Mouse (Mus musculus): ENCODE results near the gene Mrps10. TPM values are rescaled to one million over a fixed set of nuclear protein-coding genes. Genes with fewer than 3 reads are reported as not detected.

The Mrps10 gene
- polyA plus RNA-seq, 1 experiment from 2014 or later = 77.6 TPM

GRCm38 (mm10) chr17:47371451-47371850, 2.8 kb downstream of the Mrps10 start:
- no peak overlapping the region for H3K27ac ChIP-seq (ENCODE audit: low read depth, low read length)
- peak; percentile 55; the same call in 1 of the 2 replicates for ATAC-seq (ENCODE audit: low read depth)

GRCm38 (mm10) chr17:47373991-47374390, 5.3 kb downstream of the Mrps10 start:
- 91% methylated on average over 6 of the region's 6 CpGs for WGBS
- no peak overlapping the region for H3K9ac ChIP-seq (replicated peaks; ENCODE audit: low read depth, low read length)
- no peak for ATAC-seq (ENCODE audit: low read depth)
- no peak overlapping the region for H3K4me2 ChIP-seq (ENCODE audit: low read depth, low read length)
- H3K27ac ChIP-seq (ENCODE audit: low read depth, low read length) = no peak overlapping the region
- no peaks in the 10 kb centered on the region for H3K9me3 ChIP-seq (ENCODE audit: control insufficient read depth, low read length)
- H3K27me3 ChIP-seq (ENCODE audit: control insufficient read depth, insufficient read depth, low read length) = no peaks in the 10 kb centered on the region
- H3K4me1 ChIP-seq (ENCODE audit: control insufficient read depth, insufficient read depth, low read length) = 0 out of 2 replicates have a peak, but pooled peaks cover 3% of the 10 kb centered on the region
- peaks cover 56% of the 10 kb centered on the region for H3K36me3 ChIP-seq (ENCODE audit: control insufficient read depth, insufficient read depth, low read length)
- no peak overlapping the region for H3K4me3 ChIP-seq (ENCODE audit: low read depth, low read length)

More at GRCm38 (mm10) chr17:47371451-47371850, 2.8 kb downstream of the Mrps10 start:
- Histone ChIP-seq H3K4me2 (ENCODE audit: low read depth, low read length) (no peak overlapping the region), H3K9ac (replicated peaks; ENCODE audit: low read depth, low read length) (no peak overlapping the region), H3K9me3 (ENCODE audit: control insufficient read depth, low read length) (no peaks in the 10 kb centered on the region), H3K27me3 (ENCODE audit: control insufficient read depth, insufficient read depth, low read length) (0 out of 2 replicates have a peak, but pooled peaks cover 3% of the 10 kb centered on the region), H3K36me3 (ENCODE audit: control insufficient read depth, insufficient read depth, low read length) (peaks cover 36% of the 10 kb centered on the region), H3K4me1 (ENCODE audit: control insufficient read depth, insufficient read depth, low read length) (0 out of 2 replicates have a peak, but pooled peaks cover 3% of the 10 kb centered on the region), H3K4me3 (ENCODE audit: low read depth, low read length) (no peak overlapping the region)
- WGBS = 10% methylated on average over 4 of the region's 4 CpGs

GRCm38 (mm10) chr17:47376779-47377280, 8.1 kb downstream of the Mrps10 start:
- Histone ChIP-seq H3K4me3 (ENCODE audit: low read depth, low read length) (no peak overlapping the region), H3K9ac (replicated peaks; ENCODE audit: low read depth, low read length) (no peak overlapping the region), H3K27ac (ENCODE audit: low read depth, low read length) (no peak overlapping the region), H3K27me3 (ENCODE audit: control insufficient read depth, insufficient read depth, low read length) (no peaks in the 10 kb centered on the region), H3K36me3 (ENCODE audit: control insufficient read depth, insufficient read depth, low read length) (peaks cover 62% of the 10 kb centered on the region), H3K4me2 (ENCODE audit: low read depth, low read length) (no peak overlapping the region), H3K9me3 (ENCODE audit: control insufficient read depth, low read length) (no peaks in the 10 kb centered on the region), H3K4me1 (ENCODE audit: control insufficient read depth, insufficient read depth, low read length) (no peaks in the 10 kb centered on the region)
- WGBS = 87% methylated on average over 6 of the region's 6 CpGs
- no peak for ATAC-seq (ENCODE audit: low read depth)

GRCm38 (mm10) chr17:47378133-47378532, 9.4 kb downstream of the Mrps10 start:
- H3K9me3 ChIP-seq (ENCODE audit: control insufficient read depth, low read length) = no peaks in the 10 kb centered on the region
- H3K36me3 ChIP-seq (ENCODE audit: control insufficient read depth, insufficient read depth, low read length) = peaks cover 53% of the 10 kb centered on the region
- no peak overlapping the region for H3K27ac ChIP-seq (ENCODE audit: low read depth, low read length)
- 85% methylated on average over 15 of the region's 15 CpGs for WGBS
- no peaks in the 10 kb centered on the region for H3K27me3 ChIP-seq (ENCODE audit: control insufficient read depth, insufficient read depth, low read length)
- no peak overlapping the region for H3K4me2 ChIP-seq (ENCODE audit: low read depth, low read length)
- H3K4me3 ChIP-seq (ENCODE audit: low read depth, low read length) = no peak overlapping the region
- ATAC-seq (ENCODE audit: low read depth) = no peak
- H3K4me1 ChIP-seq (ENCODE audit: control insufficient read depth, insufficient read depth, low read length) = no peaks in the 10 kb centered on the region
- no peak overlapping the region for H3K9ac ChIP-seq (replicated peaks; ENCODE audit: low read depth, low read length)

GRCm38 (mm10) chr17:47381917-47382316, 13.2 kb downstream of the Mrps10 start:
- Histone ChIP-seq H3K27me3 (ENCODE audit: control insufficient read depth, insufficient read depth, low read length) (no peaks in the 10 kb centered on the region), H3K36me3 (ENCODE audit: control insufficient read depth, insufficient read depth, low read length) (peaks cover 21% of the 10 kb centered on the region), H3K27ac (ENCODE audit: low read depth, low read length) (no peak overlapping the region), H3K4me2 (ENCODE audit: low read depth, low read length) (no peak overlapping the region), H3K9ac (replicated peaks; ENCODE audit: low read depth, low read length) (no peak overlapping the region), H3K9me3 (ENCODE audit: control insufficient read depth, low read length) (no peaks in the 10 kb centered on the region), H3K4me1 (ENCODE audit: control insufficient read depth, insufficient read depth, low read length) (no peaks in the 10 kb centered on the region), H3K4me3 (ENCODE audit: low read depth, low read length) (no peak overlapping the region)
- no peak for ATAC-seq (ENCODE audit: low read depth)
- 84% methylated on average over 11 of the region's 11 CpGs for WGBS

- Histone ChIP-seq H3K9ac (replicated peaks; ENCODE audit: low read depth, low read length) (no peak overlapping the region), H3K4me1 (ENCODE audit: control insufficient read depth, insufficient read depth, low read length) (no peaks in the 10 kb centered on the region), H3K36me3 (ENCODE audit: control insufficient read depth, insufficient read depth, low read length) (peaks cover 11% of the 10 kb centered on the region; the same call in 1 of the 2 replicates), H3K4me2 (ENCODE audit: low read depth, low read length) (no peak overlapping the region), H3K4me3 (ENCODE audit: low read depth, low read length) (no peak overlapping the region), H3K27ac (ENCODE audit: low read depth, low read length) (no peak overlapping the region), H3K9me3 (ENCODE audit: control insufficient read depth, low read length) (no peaks in the 10 kb centered on the region), H3K27me3 (ENCODE audit: control insufficient read depth, insufficient read depth, low read length) (no peaks in the 10 kb centered on the region)
- 92% methylated on average over 4 of the region's 4 CpGs for WGBS
- ATAC-seq (ENCODE audit: low read depth) = no peak
Measured at GRCm38 (mm10) chr17:47383266-47383665, 14.6 kb downstream of the Mrps10 start.

GRCm38 (mm10) chr17:47384064-47384463, 15.4 kb downstream of the Mrps10 start:
- Histone ChIP-seq H3K9ac (replicated peaks; ENCODE audit: low read depth, low read length) (no peak overlapping the region), H3K27ac (ENCODE audit: low read depth, low read length) (no peak overlapping the region), H3K9me3 (ENCODE audit: control insufficient read depth, low read length) (no peaks in the 10 kb centered on the region), H3K36me3 (ENCODE audit: control insufficient read depth, insufficient read depth, low read length) (peaks cover 5% of the 10 kb centered on the region; the same call in 1 of the 2 replicates), H3K4me2 (ENCODE audit: low read depth, low read length) (no peak overlapping the region), H3K27me3 (ENCODE audit: control insufficient read depth, insufficient read depth, low read length) (no peaks in the 10 kb centered on the region), H3K4me3 (ENCODE audit: low read depth, low read length) (no peak overlapping the region), H3K4me1 (ENCODE audit: control insufficient read depth, insufficient read depth, low read length) (no peaks in the 10 kb centered on the region)
- no peak for ATAC-seq (ENCODE audit: low read depth)
- WGBS = 94% methylated on average over 3 of the region's 3 CpGs

- H3K4me3 ChIP-seq (ENCODE audit: low read depth, low read length) = no peak within 1 kb of the TSS
- H3K9ac ChIP-seq (replicated peaks; ENCODE audit: low read depth, low read length) = no peak within 1 kb of the TSS
- no peak for ATAC-seq (ENCODE audit: low read depth)
- H3K4me2 ChIP-seq (ENCODE audit: low read depth, low read length) = no peak within 1 kb of the TSS
- no peak within 1 kb of the TSS for H3K27ac ChIP-seq (ENCODE audit: low read depth, low read length)
- 42% methylated on average over 10 of the region's 10 CpGs for WGBS
- no peaks in the 10 kb centered on the region for H3K9me3 ChIP-seq (ENCODE audit: control insufficient read depth, low read length)
- no peaks in the 10 kb centered on the region for H3K27me3 ChIP-seq (ENCODE audit: control insufficient read depth, insufficient read depth, low read length)
- no peaks in the 10 kb centered on the region for H3K36me3 ChIP-seq (ENCODE audit: control insufficient read depth, insufficient read depth, low read length)
- H3K4me1 ChIP-seq (ENCODE audit: control insufficient read depth, insufficient read depth, low read length) = no peaks in the 10 kb centered on the region
Measured at GRCm38 (mm10) chr17:47385145-47385544, 16.5 kb downstream of the Mrps10 start, which contains the start of gene Guca1b. TSS of gene Guca1b (plus strand) at chr17:47385393.

- Histone ChIP-seq H3K4me2 (ENCODE audit: low read depth, low read length) (no peak overlapping the region), H3K9ac (replicated peaks; ENCODE audit: low read depth, low read length) (no peak overlapping the region), H3K9me3 (ENCODE audit: control insufficient read depth, low read length) (no peaks in the 10 kb centered on the region), H3K27me3 (ENCODE audit: control insufficient read depth, insufficient read depth, low read length) (no peaks in the 10 kb centered on the region), H3K4me1 (ENCODE audit: control insufficient read depth, insufficient read depth, low read length) (no peaks in the 10 kb centered on the region), H3K36me3 (ENCODE audit: control insufficient read depth, insufficient read depth, low read length) (no peaks in the 10 kb centered on the region), H3K27ac (ENCODE audit: low read depth, low read length) (no peak overlapping the region), H3K4me3 (ENCODE audit: low read depth, low read length) (no peak overlapping the region)
- WGBS = 51% methylated on average over 4 of the region's 4 CpGs
- no peak for ATAC-seq (ENCODE audit: low read depth)
Measured at GRCm38 (mm10) chr17:47386649-47387048, 18.0 kb downstream of the Mrps10 start.
